Mouse (Mus musculus): ENCODE results near the gene Trabd.

The Trabd gene

DNA sequence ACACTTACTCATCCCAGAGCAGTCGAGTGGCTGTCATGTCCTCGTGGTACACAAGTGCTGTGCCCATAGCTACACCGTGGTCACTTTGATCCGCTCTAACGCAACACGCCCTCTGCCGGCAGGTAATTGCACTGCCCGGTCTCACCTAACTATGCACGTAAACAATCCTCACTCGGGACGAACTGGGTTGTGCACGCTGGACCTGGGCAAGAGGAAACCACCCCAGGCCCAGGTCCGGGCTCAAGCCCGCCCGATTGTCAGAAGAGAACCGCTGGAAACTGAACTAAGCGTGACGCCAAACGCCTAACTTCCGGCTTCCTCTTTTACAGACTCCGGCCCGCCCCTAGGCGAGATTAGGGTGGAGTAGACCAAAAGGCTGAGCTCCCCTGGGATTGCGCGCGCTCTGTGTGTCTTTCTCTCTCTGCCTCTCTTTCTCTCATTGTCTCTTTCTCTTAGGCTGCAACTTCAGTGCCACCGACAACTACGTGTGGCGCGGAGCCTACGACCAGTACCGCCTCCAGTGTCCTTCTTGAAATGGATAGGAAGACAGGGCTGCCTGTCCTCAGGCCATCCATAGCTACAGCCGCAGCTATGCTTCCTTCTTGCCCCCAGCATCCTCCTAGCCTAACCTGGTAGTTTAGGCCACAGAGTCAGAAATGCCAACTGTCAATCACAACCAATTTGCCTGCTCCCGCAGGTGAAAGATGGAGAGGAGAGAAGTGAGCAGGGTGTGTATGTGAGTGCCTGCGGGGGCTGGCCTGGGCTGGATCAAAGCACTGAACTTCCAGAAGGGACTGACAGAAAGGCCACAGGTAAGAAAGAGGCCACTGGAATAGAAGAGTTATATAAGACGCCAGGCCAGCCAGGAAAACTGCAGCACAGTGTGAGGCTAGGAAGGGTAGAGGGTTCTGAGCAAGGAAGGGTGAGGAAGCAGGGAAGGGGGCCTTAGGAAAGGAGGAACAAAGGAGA, 53.7 kb downstream of the Trabd start, which contains the start of gene Hdac10:
Gene Hdac10 (minus strand): TSS at position 319 of the 969 bp plus-strand sequence.
- peak; percentile 77 for DNase-seq

- DNase-seq = no peak
Observed at GRCm38 (mm10) chr15:89130245-89130644, 55.3 kb downstream of the Trabd start.

- DNase-seq = no peak
Observed at GRCm38 (mm10) chr15:89131316-89131715, 56.4 kb downstream of the Trabd start.

Measured in right cerebral cortex, postnatal 14 days (tissue).